Mouse (Mus musculus) testis, adult 2 months (tissue): ENCODE data around the gene Lama2.

Experiments used
- CTCF ChIP-seq: fragments of 200-500 bp; IDR thresholded peaks from 2 replicates; pipeline ENCODE4 v1.5.1; 2012; ENCODE audit warnings: low read depth, mild to moderate bottlenecking, inconsistent platforms, low read length, moderate library complexity; ENCODE audit not compliant: control insufficient read depth, insufficient read depth, insufficient replicate concordance
- POLR2A ChIP-seq: fragments of 200-500 bp; IDR thresholded peaks from 2 replicates; pipeline ENCODE4 v1.6.1; 2012; ENCODE audit warnings: low read depth, mild to moderate bottlenecking, inconsistent platforms, low read length, moderate library complexity; ENCODE audit not compliant: control insufficient read depth

GRCm38 (mm10) chr10:27193986-27194908 is 425.3 kb downstream of the Lama2 start:
- no peak for TF ChIP-seq POLR2A
- no peak for TF ChIP-seq CTCF
